ENCODE assay signal across 14 mouse cellular contexts in the genomic region with DNA sequence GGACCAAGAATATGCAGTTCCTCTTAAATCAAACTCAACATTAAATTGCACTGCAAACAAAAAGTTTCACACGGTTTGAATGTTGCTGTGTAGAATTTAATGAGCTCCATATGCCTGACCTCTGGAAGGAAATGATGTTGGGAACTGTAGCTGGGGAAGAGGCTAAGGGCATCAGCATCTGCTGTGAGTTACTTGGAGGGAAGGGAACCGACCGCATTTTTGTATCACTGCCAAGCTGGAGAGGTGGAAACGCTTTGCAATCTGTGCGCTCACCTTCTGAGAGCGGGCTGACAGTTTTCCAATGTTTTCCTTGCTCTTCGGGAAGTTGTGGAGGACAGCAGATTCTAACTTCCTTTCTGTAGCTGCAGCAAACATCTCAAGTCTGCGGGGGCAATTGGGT. TPM values are rescaled to one million over a fixed set of nuclear protein-coding genes. Genes with fewer than 3 reads are reported as not detected.
DNase-seq lines count a peak whose midpoint lies in the region; ATAC-seq and TF ChIP-seq lines count a peak whose summit lies in the region.
"Had no signal": no experiment of that assay in that cellular context is flagged by ENCODE, and none has a peak within 500 bp of the region (broad histone marks: within the 10 kb centered on the region; RNA-seq: fewer than 3 reads in every experiment).

No protein-coding gene starts in this region.

- TF ChIP-seq POLR2A in embryonic fibroblast, embryonic 13.5 days (IDR thresholded peaks at IDR 0.05; ENCODE audit: low read depth, low read length), result no peak

- H3K9me3 ChIP-seq in hindbrain, embryonic 10.5 days, result no peaks in the 10 kb centered on the region
- no peaks in the 10 kb centered on the region for H3K9me3 ChIP-seq in hindbrain, embryonic 14.5 days (ENCODE audit: control insufficient read depth, low read length)

- H3K4me1 ChIP-seq in hindbrain, embryonic 10.5 days (replicated peaks), result peaks cover 48% of the 10 kb centered on the region
- H3K4me1 ChIP-seq in hindbrain, embryonic 14.5 days (replicated peaks; ENCODE audit: control insufficient read depth, insufficient read depth, low read length), result peaks cover 25% of the 10 kb centered on the region
- peaks cover 24% of the 10 kb centered on the region for H3K4me1 ChIP-seq in embryonic fibroblast, embryonic 13.5 days (ENCODE audit: control insufficient read depth, insufficient read depth, low read length)

- peak; percentile 13 for DNase-seq in hindbrain, embryonic 10.5 days (ENCODE audit: low spot score)
- DNase-seq in hindbrain, embryonic 14.5 days (ENCODE audit: low spot score), result no peak
- peak; percentile 97 for DNase-seq in 3T3-L1 (ENCODE audit: low read depth, low spot score)
- peak; percentile 43 for DNase-seq in adipocyte (ENCODE audit: low spot score)
- no peak for DNase-seq in right cerebral cortex, postnatal 14 days
- no peak for DNase-seq in urinary bladder, postnatal 10 days (ENCODE audit: low spot score)
- no peak for DNase-seq in adrenal gland, adult (ENCODE audit: inconsistent age in 2 of 2, low spot score in 1 of 2)
- DNase-seq: gastrocnemius, postnatal 36 days; liver, postnatal 0 days had no signal

- TF ChIP-seq CTCF in embryonic fibroblast, embryonic 13.5 days (IDR thresholded peaks at IDR 0.05; ENCODE audit: borderline replicate concordance, insufficient read depth, low read length), result no peak

- no peak for ATAC-seq in hindbrain, embryonic 14.5 days (ENCODE audit: low FRiP score)
- ATAC-seq: intestine, postnatal 0 days; liver, postnatal 0 days had no signal

- H3K9ac ChIP-seq in hindbrain, embryonic 14.5 days, result no peak overlapping the region
- H3K9ac ChIP-seq: liver, postnatal 0 days had no signal

- H3K27ac ChIP-seq in hindbrain, embryonic 10.5 days, result no peak overlapping the region
- H3K27ac ChIP-seq in hindbrain, embryonic 14.5 days, result no peak overlapping the region
- peak overlapping the region; percentile 35; the same call in 1 of the 2 replicates for H3K27ac ChIP-seq in embryonic fibroblast, embryonic 13.5 days (ENCODE audit: insufficient read depth, low read length)
- H3K27ac ChIP-seq: left cerebral cortex, adult 2 months; stomach, postnatal 0 days had no signal

- H3K27me3 ChIP-seq in hindbrain, embryonic 10.5 days (ENCODE audit: insufficient read depth, poor library complexity, severe bottlenecking), result no peaks in the 10 kb centered on the region
- no peaks in the 10 kb centered on the region for H3K27me3 ChIP-seq in hindbrain, embryonic 14.5 days (ENCODE audit: control insufficient read depth, insufficient read depth, low read length)

- H3K4me3 ChIP-seq in hindbrain, embryonic 10.5 days, result no peak overlapping the region
- H3K4me3 ChIP-seq in hindbrain, embryonic 14.5 days (replicated peaks; ENCODE audit: low read length), result no peak overlapping the region
- H3K4me3 ChIP-seq in embryonic fibroblast, embryonic 13.5 days (ENCODE audit: insufficient read depth, low read length), result no peak overlapping the region
- H3K4me3 ChIP-seq: left cerebral cortex, adult 2 months had no signal

- no peaks in the 10 kb centered on the region for H3K36me3 ChIP-seq in hindbrain, embryonic 10.5 days
- H3K36me3 ChIP-seq in hindbrain, embryonic 14.5 days (replicated peaks; ENCODE audit: control insufficient read depth, insufficient read depth), result no peaks in the 10 kb centered on the region

- H3K4me2 ChIP-seq in hindbrain, embryonic 14.5 days (replicated peaks), result no peak overlapping the region

- 72% methylated on average over 8 of the region's 8 CpGs for WGBS in hindbrain, embryonic 10.5 days
- WGBS in hindbrain, embryonic 14.5 days, result 62% methylated on average over 8 of the region's 8 CpGs

RNA-seq across cellular contexts. Expression of a gene that starts 1.0 kb away (rescaled TPM):
- 0.14 and 0.41 TPM in 2 replicates for polyA plus RNA-seq in hindbrain, embryonic 10.5 days (2016; fragmentation: Nextera tagmentation; extraction: Ambion mirVana)
- 0.32 and 0.34 TPM in 2 replicates for polyA plus RNA-seq in hindbrain, embryonic 14.5 days (2014; fragmentation: Nextera tagmentation; extraction: Ambion mirVana)
- polyA plus RNA-seq in embryonic fibroblast, embryonic 13.5 days (2011; ENCODE audit: insufficient read length, low read depth, missing spikeins), result not detected in 2 replicates
- polyA plus RNA-seq: intestine, postnatal 0 days; liver, postnatal 0 days; stomach, postnatal 0 days had no signal

RNA-seq across cellular contexts. Expression of a gene that starts 37.7 kb away (rescaled TPM):
- 56.1 and 68.6 TPM in 2 replicates for polyA plus RNA-seq in hindbrain, embryonic 10.5 days (2016; fragmentation: Nextera tagmentation; extraction: Ambion mirVana)
- polyA plus RNA-seq in hindbrain, embryonic 14.5 days (2014; fragmentation: Nextera tagmentation; extraction: Ambion mirVana), result 48.7 and 49.0 TPM in 2 replicates
- polyA plus RNA-seq in embryonic fibroblast, embryonic 13.5 days (2011; ENCODE audit: insufficient read length, low read depth, missing spikeins), result 26.1 and 32.1 TPM in 2 replicates

RNA-seq across cellular contexts. Expression of a gene that starts 38.0 kb away (rescaled TPM):
- polyA plus RNA-seq in hindbrain, embryonic 10.5 days (2016; fragmentation: Nextera tagmentation; extraction: Ambion mirVana), result 0.12 and 0.46 TPM in 2 replicates
- polyA plus RNA-seq in hindbrain, embryonic 14.5 days (2014; fragmentation: Nextera tagmentation; extraction: Ambion mirVana), result 0.86 and 0.91 TPM in 2 replicates
- polyA plus RNA-seq in embryonic fibroblast, embryonic 13.5 days (2011; ENCODE audit: insufficient read length, low read depth, missing spikeins), result not detected in 2 replicates
- polyA plus RNA-seq: heart, postnatal 0 days; intestine, postnatal 0 days; liver, postnatal 0 days; stomach, postnatal 0 days had no signal

Comparison
In these comparisons a context has a peak if more than half of its experiments do, and no peak if none do; other contexts are left out.
1. DNase-seq: peak in hindbrain, embryonic 10.5 days (single experiment), 3T3-L1 (single experiment) and adipocyte (single experiment); none in hindbrain, embryonic 14.5 days (single experiment), right cerebral cortex, postnatal 14 days (single experiment), urinary bladder, postnatal 10 days (single experiment) and adrenal gland, adult (0 of 2).